Mouse (Mus musculus): Measurements from ENCODE around the gene Tsga10. TPM values are rescaled to one million over a fixed set of nuclear protein-coding genes. Genes with fewer than 3 reads are reported as not detected.

Gene Tsga10
- polyA plus RNA-seq, 1 experiment from 2014 or later: 13.8 TPM

Other genes with a start within 250 kb of the Tsga10 start
- 1.7 and 2.0 TPM in 2 replicates for gene 2010300C02Rik, start 146.3 kb downstream of the Tsga10 start, polyA plus RNA-seq (2014; fragmentation: Nextera tagmentation; extraction: Ambion mirVana)
- 8.8 and 9.0 TPM in 2 replicates for gene Lipt1, start 5.3 kb upstream of the Tsga10 start, polyA plus RNA-seq (2014; fragmentation: Nextera tagmentation; extraction: Ambion mirVana)
- gene Mitd1, start 24.0 kb upstream of the Tsga10 start, polyA plus RNA-seq (2014; fragmentation: Nextera tagmentation; extraction: Ambion mirVana): 15.3 and 17.4 TPM in 2 replicates
- gene Mrpl30, start 24.0 kb upstream of the Tsga10 start, polyA plus RNA-seq (2014; fragmentation: Nextera tagmentation; extraction: Ambion mirVana): 256 and 324 TPM in 2 replicates
- gene Lyg2, start 50.1 kb upstream of the Tsga10 start, polyA plus RNA-seq (2014; fragmentation: Nextera tagmentation; extraction: Ambion mirVana): not detected in 2 replicates
- gene Lyg1, start 91.3 kb upstream of the Tsga10 start, polyA plus RNA-seq (2014; fragmentation: Nextera tagmentation; extraction: Ambion mirVana): not detected in 2 replicates
- gene Txndc9, start 131.5 kb upstream of the Tsga10 start, polyA plus RNA-seq (2014; fragmentation: Nextera tagmentation; extraction: Ambion mirVana): 154 and 162 TPM in 2 replicates
- 16.2 and 17.3 TPM in 2 replicates for gene Eif5b, start 131.6 kb upstream of the Tsga10 start, polyA plus RNA-seq (2014; fragmentation: Nextera tagmentation; extraction: Ambion mirVana)